Mouse (Mus musculus) thymus, postnatal 14 days (tissue): Measurements from ENCODE around the gene Acat2.
"Not testable (repeated sequence)": the region's sequence is repeated elsewhere in the genome, so short reads cannot be mapped to it uniquely, and the experiment has no call there.

ENCODE experiments used
- DNase-seq: peaks from one replicate; pipeline ENCODE4 v3.0.0; 2021

The Acat2 gene

DNA sequence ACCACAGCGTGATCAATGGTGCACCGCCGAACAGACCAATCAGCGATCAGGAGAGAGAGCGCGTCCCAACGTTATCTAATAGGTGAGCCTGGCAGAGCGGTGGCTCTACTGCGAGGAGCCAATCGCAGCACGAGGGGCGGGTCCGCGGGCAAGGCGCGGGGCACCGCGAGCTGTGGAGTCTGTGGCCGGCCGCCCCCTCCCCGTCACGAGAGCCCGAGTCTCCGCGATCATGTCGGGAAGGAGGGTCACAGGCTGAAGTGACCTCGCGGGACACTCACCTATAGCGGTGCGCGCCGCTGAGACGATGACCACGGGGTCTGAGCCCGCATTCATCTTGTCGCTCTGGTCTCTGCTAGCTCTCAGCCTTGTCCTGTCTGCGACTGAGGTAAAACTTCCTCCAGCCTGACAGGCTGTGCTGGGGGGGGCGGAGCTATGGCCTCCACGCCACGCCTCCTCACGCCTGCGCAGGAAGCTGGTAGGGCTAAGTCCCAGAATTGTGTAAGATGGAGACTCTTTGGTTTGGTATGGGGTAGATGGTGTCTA, at the start of gene Acat2:
Gene Acat2 (minus strand): TSS at position 417 of the 543 bp plus-strand sequence.
- peak; percentile 97 for DNase-seq

GRCm38 (mm10) chr17:13009887-13010286, 49.3 kb upstream of the Acat2 start:
- DNase-seq: peak; percentile 39

- no peak for DNase-seq
Observed at GRCm38 (mm10) chr17:13008528-13008927, 48.0 kb upstream of the Acat2 start.

GRCm38 (mm10) chr17:13007730-13008425, 47.3 kb upstream of the Acat2 start:
- peak; percentile 98 for DNase-seq

GRCm38 (mm10) chr17:13006984-13007383, 46.4 kb upstream of the Acat2 start:
- DNase-seq: no peak

GRCm38 (mm10) chr17:13006546-13006945, 46.0 kb upstream of the Acat2 start, which contains the start of gene Sod2:
Gene Sod2, plus strand, starts transcription at chr17:13006846.
- DNase-seq: not testable (repeated sequence)

DNA sequence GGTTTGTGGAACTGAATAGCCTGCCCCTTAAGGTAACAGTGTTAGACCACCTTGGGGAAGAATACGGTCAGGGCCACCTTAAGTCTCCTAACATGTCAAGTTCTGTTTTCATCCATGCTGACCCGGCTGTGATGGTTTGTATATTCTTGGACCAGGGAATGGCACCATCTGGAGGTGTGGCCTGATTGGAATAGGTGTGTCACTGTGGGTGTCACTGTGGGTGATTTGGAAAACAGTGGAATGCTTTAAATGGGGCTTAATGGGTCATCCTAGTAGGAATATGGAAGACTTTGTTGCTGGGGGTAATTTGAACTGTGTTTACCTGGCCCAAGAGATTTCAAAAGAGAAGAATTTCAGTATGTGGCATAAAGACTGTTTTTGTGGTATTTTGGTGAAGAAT, 43.9 kb upstream of the Acat2 start:
- not testable (repeated sequence) for DNase-seq

- DNase-seq: not testable (repeated sequence)
Observed at GRCm38 (mm10) chr17:13002243-13002642, 41.7 kb upstream of the Acat2 start.

GRCm38 (mm10) chr17:12999069-12999468, 38.5 kb upstream of the Acat2 start:
- no peak for DNase-seq

DNA sequence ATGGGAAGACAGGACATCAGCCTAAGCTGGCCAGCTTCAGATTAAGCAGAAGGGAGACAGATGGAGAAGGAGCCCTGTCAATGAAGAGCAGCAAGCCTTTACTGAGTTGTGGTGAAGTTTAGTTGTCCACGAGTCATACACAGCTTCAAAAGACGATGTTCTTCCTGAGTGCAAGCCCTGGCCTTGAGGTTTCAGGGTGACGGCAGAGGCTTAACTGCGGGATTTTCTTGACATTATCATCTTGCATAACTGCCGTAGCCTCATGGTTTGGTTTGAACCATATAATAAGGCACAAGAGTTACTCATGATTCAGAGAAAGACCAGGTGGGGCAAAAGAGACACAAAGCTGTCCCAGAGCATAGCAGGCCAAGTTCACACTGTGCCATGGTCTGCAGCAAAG, 37.3 kb upstream of the Acat2 start:
- no peak for DNase-seq

DNA sequence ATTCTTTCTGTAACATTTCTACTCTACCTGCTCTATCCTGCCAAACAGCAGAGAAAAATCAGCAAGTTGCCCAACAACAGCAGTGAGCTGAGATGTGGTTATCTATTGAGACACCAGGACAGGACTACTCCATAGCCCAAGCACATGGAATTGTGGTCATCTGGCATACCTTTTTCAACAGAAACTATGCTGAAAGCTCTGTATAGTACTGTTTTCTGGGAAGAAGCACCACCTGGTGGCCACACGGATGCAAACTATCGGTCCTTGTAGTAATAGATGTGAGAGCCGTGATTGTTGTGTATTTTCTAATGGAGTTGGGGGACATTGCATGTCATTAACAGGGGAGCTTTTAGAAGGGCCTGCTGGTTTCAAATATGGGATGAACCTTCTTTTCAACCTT, 35.8 kb upstream of the Acat2 start:
- DNase-seq: peak; percentile 68

DNA sequence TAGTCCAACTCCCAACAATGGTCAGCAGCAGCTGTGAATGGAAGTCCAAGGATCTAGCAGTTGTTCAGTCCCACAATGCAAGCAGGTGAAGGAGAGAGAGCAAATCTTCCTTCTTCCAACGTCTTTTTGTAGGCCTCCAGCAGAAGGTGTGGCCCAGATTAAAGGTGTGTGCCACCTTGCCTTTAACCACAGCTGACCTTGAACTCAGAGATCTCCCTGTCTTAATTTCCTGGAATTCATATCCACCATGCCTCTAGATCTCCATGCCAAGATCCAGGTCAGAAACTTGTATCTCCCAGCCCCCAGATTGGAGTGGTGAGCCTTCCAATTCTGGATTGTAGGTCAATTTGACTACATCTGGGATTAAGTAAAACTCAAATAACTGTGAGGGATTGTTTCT, 33.5 kb upstream of the Acat2 start, which contains the start of gene Wtap:
Gene Wtap (minus strand): TSS at position 101 of the 400 bp plus-strand sequence.
- DNase-seq: no peak

GRCm38 (mm10) chr17:12992470-12992991, 32.0 kb upstream of the Acat2 start:
- peak; percentile 93 for DNase-seq

- DNase-seq: peak; percentile 92
Observed at GRCm38 (mm10) chr17:12991635-12992358, 31.2 kb upstream of the Acat2 start.

DNA sequence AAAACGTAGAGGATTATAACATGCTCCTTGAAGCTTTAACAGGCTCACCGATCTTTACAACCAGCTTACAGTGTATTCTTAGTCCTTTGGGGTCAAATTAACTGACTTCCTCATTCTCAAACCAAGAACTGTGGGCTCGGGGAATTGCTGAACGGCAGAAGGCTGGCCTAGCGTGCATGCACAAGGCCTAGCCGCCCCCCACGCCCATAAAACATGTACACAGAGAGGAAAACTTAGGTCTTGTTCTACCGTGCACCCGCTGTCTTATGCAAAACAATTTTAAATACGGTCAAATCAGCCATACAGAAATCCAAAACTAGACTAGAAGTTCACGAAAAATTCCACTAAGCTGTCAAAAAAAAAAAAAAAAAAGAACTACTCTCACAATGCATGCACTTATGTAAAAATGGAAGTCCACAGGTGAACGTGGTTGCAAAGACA, 30.7 kb upstream of the Acat2 start:
- peak; percentile 60 for DNase-seq

DNA sequence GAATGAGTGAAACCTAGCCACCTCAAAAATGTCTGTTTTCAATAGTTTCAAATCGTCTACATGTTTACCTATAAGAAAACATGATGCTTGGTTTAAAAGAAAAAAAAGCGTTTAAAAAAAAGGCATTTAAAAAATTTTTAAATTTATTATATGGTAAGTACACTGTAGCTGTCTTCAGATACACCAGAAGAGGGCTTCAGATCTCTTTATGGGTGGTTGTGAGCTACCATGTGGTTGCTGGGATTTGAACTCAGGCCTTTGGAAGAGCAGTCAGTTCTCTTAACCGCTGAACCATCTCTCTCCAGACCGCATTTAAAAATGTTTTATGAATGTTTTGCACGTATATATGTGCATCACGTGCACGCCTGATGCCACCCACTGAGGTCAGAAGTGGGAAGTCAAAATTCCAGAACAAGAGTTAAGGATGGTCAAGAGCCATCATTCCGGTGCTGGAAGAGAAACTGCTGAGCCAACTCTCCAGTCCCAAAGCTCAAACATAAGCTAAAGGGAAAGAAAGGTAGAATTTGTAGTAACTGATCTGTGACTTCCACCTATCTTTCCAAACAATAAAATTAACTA, 30.1 kb upstream of the Acat2 start:
- no peak for DNase-seq

DNA sequence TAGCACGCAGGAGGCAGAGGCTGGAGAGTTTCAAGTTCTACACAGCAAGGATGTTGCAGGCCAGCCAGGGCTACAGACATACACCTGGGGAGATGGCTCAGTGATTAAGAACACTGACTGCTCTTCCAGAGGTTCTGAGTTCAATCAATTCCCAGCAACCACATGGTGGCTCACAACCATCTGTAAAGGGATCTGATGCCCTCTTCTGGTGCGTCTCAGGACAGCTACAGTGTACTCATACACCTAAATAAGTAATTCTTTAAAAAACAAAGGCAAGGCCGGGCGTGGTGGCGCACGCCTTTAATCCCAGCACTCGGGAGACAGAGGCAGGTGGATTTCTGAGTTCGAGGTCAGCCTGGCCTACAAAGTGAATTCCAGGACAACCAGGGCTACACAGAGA, 27.5 kb upstream of the Acat2 start:
- peak; percentile 42 for DNase-seq

DNA sequence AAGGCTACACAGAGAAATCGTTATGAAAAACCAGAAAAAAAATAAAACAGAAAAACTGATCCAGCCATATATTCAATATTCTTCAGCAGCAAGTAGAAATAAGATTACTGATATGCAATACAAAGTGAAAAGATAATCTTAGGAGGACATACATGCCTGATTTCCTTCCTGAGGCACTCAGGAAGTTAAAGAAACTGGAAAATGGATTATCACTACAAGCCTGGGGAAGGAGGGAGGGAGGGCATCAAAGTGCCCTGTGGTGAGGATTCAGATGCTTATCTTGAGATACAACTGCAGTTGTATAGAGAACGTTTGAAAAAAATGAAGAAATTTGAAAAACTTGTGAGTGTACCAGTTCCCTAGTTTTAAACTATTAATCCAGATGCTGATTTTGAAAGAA, 23.4 kb upstream of the Acat2 start:
- DNase-seq: no peak

DNA sequence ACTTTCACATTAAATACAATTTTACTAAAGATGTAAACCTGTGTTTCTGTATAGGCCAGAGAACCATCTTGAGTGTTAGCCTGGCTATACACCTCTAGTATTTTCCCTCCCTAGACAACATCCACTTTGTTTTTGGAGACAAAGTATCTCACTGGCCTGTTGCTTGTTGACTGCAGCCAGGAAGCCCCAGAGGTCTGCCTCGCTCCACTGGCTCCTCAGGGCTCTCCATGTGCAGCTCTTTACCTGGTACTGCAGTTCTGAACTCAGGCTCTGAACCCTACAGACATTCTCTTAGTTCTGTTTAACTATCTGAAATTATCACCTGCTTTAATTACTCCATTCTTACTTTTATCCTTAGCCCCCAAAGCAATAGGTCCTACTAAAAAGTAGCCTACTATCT, 18.0 kb upstream of the Acat2 start:
- DNase-seq: no peak

- no peak for DNase-seq
Observed at GRCm38 (mm10) chr17:12973851-12974250, 13.3 kb upstream of the Acat2 start.

GRCm38 (mm10) chr17:12967173-12967572, 6.6 kb upstream of the Acat2 start:
- no peak for DNase-seq

DNA sequence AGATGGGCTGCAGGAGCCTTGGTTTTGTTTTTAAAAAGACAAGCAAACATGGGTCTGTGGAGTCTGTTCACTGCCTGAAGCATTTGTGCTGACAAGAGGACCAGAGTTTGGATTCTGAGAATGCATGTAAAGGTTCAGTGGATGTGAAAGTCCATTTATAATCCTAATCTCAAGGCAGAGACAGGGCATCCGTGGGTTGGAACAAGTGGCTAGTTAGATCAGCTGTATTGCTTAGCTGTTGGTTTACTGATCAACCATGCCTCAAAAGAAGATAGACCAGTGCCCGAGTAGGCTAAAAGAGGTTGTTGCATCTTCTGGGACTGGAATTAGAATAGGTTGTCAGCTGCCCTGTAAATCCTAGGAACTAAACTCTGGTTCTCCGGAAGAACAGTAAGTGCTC, 2.9 kb upstream of the Acat2 start:
- no peak for DNase-seq

DNA sequence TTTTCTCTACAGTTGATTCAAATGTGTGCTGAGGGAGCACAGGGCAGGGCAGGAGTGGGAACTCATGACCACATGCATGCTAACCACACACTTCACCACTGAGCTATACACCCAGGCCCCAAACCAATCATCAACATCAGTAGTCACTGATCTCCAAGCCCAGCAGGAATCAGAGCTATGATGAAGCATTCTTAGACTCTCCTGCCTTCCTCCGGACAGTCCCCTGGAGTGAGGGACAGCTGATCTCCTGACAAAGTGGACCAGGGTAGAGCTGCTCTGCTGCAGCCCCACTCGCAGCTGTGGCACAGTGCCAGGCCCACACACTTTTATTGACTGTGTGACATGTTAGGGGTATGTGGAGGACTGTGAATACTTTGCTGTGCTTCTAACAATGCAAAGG, 1.2 kb downstream of the Acat2 start:
- DNase-seq: not testable (repeated sequence)
